Mouse (Mus musculus): ENCODE data around the gene Sstr3. TPM values are rescaled to one million over a fixed set of nuclear protein-coding genes. Genes with fewer than 3 reads are reported as not detected.

Sstr3 gene
- not detected in 2 replicates for polyA plus RNA-seq (2015; fragmentation: Nextera tagmentation; extraction: Ambion mirVana)

DNA sequence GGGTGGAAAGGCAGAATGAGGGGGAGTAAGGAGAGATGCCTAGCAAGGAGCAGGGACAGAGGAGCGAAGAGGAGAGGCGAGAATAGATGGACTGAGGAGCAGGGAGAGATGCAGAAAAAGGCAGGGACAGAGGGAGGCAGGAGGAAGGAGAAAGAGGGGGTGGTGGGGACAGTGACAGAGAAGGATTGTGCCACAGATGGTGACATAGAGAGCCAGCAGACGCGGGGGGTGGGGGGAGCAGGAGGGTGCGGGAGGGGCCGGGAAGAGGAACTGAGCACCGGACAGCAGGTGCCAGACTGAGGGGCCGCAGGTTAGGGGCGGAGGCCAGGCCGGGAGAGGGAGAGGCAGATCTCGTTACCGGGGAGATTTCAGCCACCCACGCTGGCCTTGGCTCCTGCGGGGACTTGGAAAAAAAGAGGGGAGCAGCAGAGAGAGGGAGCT lies at the start of gene Sstr3:
TSS of gene Sstr3 (minus strand) at position 125 of the 441 bp plus-strand sequence.
- no peak within 1 kb of the TSS for H3K27ac ChIP-seq
- no peak within 1 kb of the TSS for H3K9ac ChIP-seq
- ATAC-seq (ENCODE audit: low read depth) (no peak), DNase-seq (no peak)
- H3K4me1 ChIP-seq (replicated peaks): peaks cover 22% of the 10 kb centered on the region
- 7% methylated on average over 14 of the region's 14 CpGs for WGBS (ENCODE audit: insufficient replicate concordance)
- H3K27me3 ChIP-seq: peaks cover 59% of the 10 kb centered on the region
- no peak within 1 kb of the TSS for H3K4me3 ChIP-seq (replicated peaks)
- no peaks in the 10 kb centered on the region for H3K36me3 ChIP-seq
- H3K9me3 ChIP-seq (replicated peaks): no peaks in the 10 kb centered on the region
- no peak within 1 kb of the TSS for H3K4me2 ChIP-seq

GRCm38 (mm10) chr15:78593896-78594425 lies 49.5 kb upstream of the Sstr3 start:
- Histone ChIP-seq H3K27me3 (no peaks in the 10 kb centered on the region), H3K4me1 (replicated peaks) (peaks cover 10% of the 10 kb centered on the region; the same call in 1 of the 2 replicates), H3K4me2 (no peak overlapping the region), H3K36me3 (no peaks in the 10 kb centered on the region), H3K9ac (no peak overlapping the region), H3K9me3 (replicated peaks) (no peaks in the 10 kb centered on the region), H3K27ac (no peak overlapping the region), H3K4me3 (replicated peaks) (no peak overlapping the region)
- WGBS (ENCODE audit: insufficient replicate concordance): 63% methylated on average over 7 of the region's 7 CpGs
- no peak for ATAC-seq (ENCODE audit: low read depth)
- DNase-seq: no peak

- DNase-seq (no peak), ATAC-seq (ENCODE audit: low read depth) (no peak)
- H3K4me3 ChIP-seq (replicated peaks): no peak overlapping the region
- no peaks in the 10 kb centered on the region for H3K36me3 ChIP-seq
- no peaks in the 10 kb centered on the region for H3K9me3 ChIP-seq (replicated peaks)
- H3K27ac ChIP-seq: no peak overlapping the region
- no peak overlapping the region for H3K4me2 ChIP-seq
- no peak overlapping the region for H3K9ac ChIP-seq
- H3K27me3 ChIP-seq: no peaks in the 10 kb centered on the region
- WGBS (ENCODE audit: insufficient replicate concordance): 66% methylated on average over 14 of the region's 14 CpGs
- H3K4me1 ChIP-seq (replicated peaks): peaks cover 18% of the 10 kb centered on the region
Observed at GRCm38 (mm10) chr15:78592452-78592968, 48.0 kb upstream of the Sstr3 start.

DNA sequence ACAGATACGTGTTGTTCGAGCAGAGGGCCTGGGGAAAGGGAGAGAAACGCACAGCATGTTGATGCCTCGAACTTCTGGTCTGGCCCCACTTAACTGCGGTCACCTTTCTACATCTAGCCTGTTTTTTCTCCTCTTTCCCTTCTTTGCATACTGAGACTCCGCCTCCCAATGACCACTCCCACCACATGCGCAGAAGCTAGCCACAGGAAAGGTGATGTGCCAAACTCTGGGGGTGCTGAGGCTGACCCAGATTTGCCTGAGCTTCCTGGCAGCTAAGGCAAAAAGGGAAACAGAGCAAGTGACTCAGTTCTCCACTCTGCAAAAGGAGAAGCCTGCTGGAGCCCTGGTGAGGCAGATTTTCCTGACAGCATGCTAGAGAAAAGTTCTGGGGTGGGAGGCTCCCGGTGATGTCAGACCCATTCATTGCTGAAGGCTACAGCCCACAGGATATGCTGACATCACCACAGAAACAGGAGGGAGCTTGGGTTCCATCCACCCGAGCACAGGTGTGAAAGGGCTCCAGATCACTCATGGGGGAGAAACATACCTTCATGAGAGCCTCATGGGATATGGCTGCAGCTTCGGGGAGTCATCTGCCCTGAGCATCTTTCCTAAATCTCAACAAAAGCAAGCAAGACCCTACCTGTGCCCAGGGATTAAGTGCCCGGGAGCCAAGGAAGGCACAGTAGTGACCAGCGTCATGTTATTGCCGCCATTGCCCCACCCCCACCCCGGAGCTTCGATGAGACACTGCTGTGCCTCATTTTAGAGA lies 47.4 kb upstream of the Sstr3 start:
- Histone ChIP-seq H3K9ac (no peak overlapping the region), H3K27me3 (no peaks in the 10 kb centered on the region), H3K9me3 (replicated peaks) (no peaks in the 10 kb centered on the region), H3K27ac (no peak overlapping the region), H3K4me3 (replicated peaks) (no peak overlapping the region), H3K4me1 (replicated peaks) (peaks cover 17% of the 10 kb centered on the region), H3K36me3 (no peaks in the 10 kb centered on the region), H3K4me2 (no peak overlapping the region)
- DNase-seq (no peak), ATAC-seq (ENCODE audit: low read depth) (no peak)
- WGBS (ENCODE audit: insufficient replicate concordance): 45% methylated on average over 15 of the region's 15 CpGs

- H3K4me2 ChIP-seq: no peak overlapping the region
- H3K4me3 ChIP-seq (replicated peaks): no peak overlapping the region
- no peaks in the 10 kb centered on the region for H3K27me3 ChIP-seq
- no peaks in the 10 kb centered on the region for H3K36me3 ChIP-seq
- no peak for ATAC-seq (ENCODE audit: low read depth)
- DNase-seq: no peak
- H3K4me1 ChIP-seq (replicated peaks): peaks cover 14% of the 10 kb centered on the region
- no peak overlapping the region for H3K27ac ChIP-seq
- no peak overlapping the region for H3K9ac ChIP-seq
- 66% methylated on average over 6 of the region's 6 CpGs for WGBS (ENCODE audit: insufficient replicate concordance)
- H3K9me3 ChIP-seq (replicated peaks): no peaks in the 10 kb centered on the region
Observed at GRCm38 (mm10) chr15:78590785-78591184, 46.3 kb upstream of the Sstr3 start.

- Histone ChIP-seq H3K4me2 (no peak overlapping the region), H3K4me3 (replicated peaks) (no peak overlapping the region), H3K9ac (no peak overlapping the region), H3K27ac (no peak overlapping the region), H3K9me3 (replicated peaks) (no peaks in the 10 kb centered on the region), H3K4me1 (replicated peaks) (peaks cover 14% of the 10 kb centered on the region), H3K27me3 (no peaks in the 10 kb centered on the region), H3K36me3 (no peaks in the 10 kb centered on the region)
- ATAC-seq (ENCODE audit: low read depth): no peak
- DNase-seq: no peak
- 47% methylated on average over 6 of the region's 6 CpGs for WGBS (ENCODE audit: insufficient replicate concordance)
Observed at GRCm38 (mm10) chr15:78589936-78590335, 45.5 kb upstream of the Sstr3 start.

DNA sequence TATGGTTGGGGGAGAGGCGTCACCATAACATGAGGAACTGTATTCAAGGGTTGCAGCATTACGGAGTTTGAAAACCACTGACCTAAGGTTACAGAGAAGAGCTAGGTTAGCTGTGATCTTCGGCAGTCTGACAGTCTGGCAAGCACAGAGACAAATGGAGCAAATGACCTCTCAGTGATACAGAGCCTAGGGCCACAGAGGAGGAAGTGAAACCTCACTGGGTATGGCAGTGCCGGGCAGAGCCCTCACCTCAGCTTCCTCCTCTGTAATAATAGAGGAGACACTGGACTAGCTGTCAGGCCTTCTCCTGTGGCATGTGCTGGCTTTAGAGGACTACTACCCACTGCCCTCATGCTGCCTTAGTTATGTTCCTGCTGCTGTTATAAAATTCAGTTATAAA lies 44.4 kb upstream of the Sstr3 start:
- Histone ChIP-seq H3K27ac (no peak overlapping the region), H3K9me3 (replicated peaks) (no peaks in the 10 kb centered on the region), H3K27me3 (no peaks in the 10 kb centered on the region), H3K4me2 (no peak overlapping the region), H3K4me1 (replicated peaks) (peaks cover 14% of the 10 kb centered on the region), H3K4me3 (replicated peaks) (no peak overlapping the region), H3K9ac (no peak overlapping the region), H3K36me3 (no peaks in the 10 kb centered on the region)
- ATAC-seq (ENCODE audit: low read depth): 0 out of 2 replicates have a peak, but pooled peaks have one; percentile 14
- no peak for DNase-seq
- WGBS (ENCODE audit: insufficient replicate concordance): 40% methylated on average over 4 of the region's 4 CpGs

GRCm38 (mm10) chr15:78588049-78588448 lies 43.6 kb upstream of the Sstr3 start:
- H3K9me3 ChIP-seq (replicated peaks): no peaks in the 10 kb centered on the region
- no peaks in the 10 kb centered on the region for H3K27me3 ChIP-seq
- no peak overlapping the region for H3K27ac ChIP-seq
- H3K4me3 ChIP-seq (replicated peaks): no peak overlapping the region
- no peak overlapping the region for H3K9ac ChIP-seq
- no peaks in the 10 kb centered on the region for H3K36me3 ChIP-seq
- 18% methylated on average over 4 of the region's 4 CpGs for WGBS (ENCODE audit: insufficient replicate concordance)
- DNase-seq: no peak
- peak; percentile 52; the same call in 1 of the 2 replicates for ATAC-seq (ENCODE audit: low read depth)
- peaks cover 14% of the 10 kb centered on the region for H3K4me1 ChIP-seq (replicated peaks)
- H3K4me2 ChIP-seq: no peak overlapping the region

DNA sequence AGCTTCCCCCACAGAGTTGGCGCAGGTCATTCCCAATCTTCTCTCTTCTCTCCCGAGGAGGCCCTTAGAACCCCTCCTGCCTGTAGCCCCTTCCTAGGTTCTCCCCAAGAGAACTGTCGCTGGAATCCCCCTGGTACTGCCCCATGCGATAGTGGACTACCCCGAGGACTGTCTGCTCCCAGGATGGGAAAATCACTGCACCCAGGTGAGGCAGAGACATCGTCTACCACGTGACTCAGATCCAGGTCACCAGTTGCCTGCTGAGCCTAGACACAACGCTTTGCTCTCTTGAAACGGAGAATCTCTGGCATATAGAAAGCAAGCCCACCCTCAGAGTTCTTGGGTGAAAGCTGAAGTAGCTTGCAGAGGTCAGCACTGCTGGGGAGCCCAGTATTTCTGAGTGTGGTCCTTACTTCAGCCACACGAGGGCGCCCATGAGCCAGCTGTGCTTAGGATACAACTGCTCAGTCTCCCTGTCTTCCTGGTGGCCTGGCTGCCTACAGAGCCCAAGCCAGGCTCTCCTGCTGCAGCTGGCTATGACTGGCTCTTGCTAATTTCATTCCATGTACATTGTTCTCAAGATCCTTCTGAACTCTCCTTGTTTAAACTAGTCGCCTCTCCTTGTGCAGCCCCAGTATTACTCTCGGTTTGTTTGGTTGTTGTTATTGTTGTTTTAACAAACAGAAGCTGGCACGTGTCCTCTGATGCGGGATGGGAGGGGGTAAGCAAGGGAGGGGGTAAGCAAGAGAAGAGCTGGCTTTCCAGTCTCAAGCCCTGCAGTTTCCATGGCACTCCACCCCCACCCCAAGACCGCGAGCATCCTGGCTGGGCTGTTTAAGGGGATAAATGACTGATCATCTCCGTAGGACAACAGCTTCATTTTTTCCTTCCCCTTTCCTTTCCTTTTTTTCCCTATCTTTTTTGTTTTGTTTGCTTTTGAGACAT lies 42.8 kb upstream of the Sstr3 start:
- H3K27me3 ChIP-seq: no peaks in the 10 kb centered on the region
- peaks cover 14% of the 10 kb centered on the region for H3K4me1 ChIP-seq (replicated peaks)
- H3K9me3 ChIP-seq (replicated peaks): no peaks in the 10 kb centered on the region
- H3K36me3 ChIP-seq: no peaks in the 10 kb centered on the region
- H3K4me3 ChIP-seq (replicated peaks): no peak overlapping the region
- no peak overlapping the region for H3K27ac ChIP-seq
- ATAC-seq (ENCODE audit: low read depth) (peak; percentile 59), DNase-seq (peak; percentile 50)
- H3K4me2 ChIP-seq: no peak overlapping the region
- WGBS (ENCODE audit: insufficient replicate concordance): 43% methylated on average over 18 of the region's 18 CpGs
- no peak overlapping the region for H3K9ac ChIP-seq

- no peak for ATAC-seq (ENCODE audit: low read depth)
- Histone ChIP-seq H3K9ac (no peak overlapping the region), H3K27me3 (no peaks in the 10 kb centered on the region), H3K4me3 (replicated peaks) (no peak overlapping the region), H3K4me1 (replicated peaks) (peaks cover 27% of the 10 kb centered on the region), H3K36me3 (no peaks in the 10 kb centered on the region), H3K9me3 (replicated peaks) (no peaks in the 10 kb centered on the region), H3K27ac (no peak overlapping the region), H3K4me2 (no peak overlapping the region)
- WGBS (ENCODE audit: insufficient replicate concordance): 64% methylated on average over 7 of the region's 7 CpGs
- no peak for DNase-seq
Observed at GRCm38 (mm10) chr15:78585404-78585803, 40.9 kb upstream of the Sstr3 start.

- ATAC-seq (ENCODE audit: low read depth) (no peak), DNase-seq (no peak)
- no peak overlapping the region for H3K4me2 ChIP-seq
- no peaks in the 10 kb centered on the region for H3K9me3 ChIP-seq (replicated peaks)
- peaks cover 31% of the 10 kb centered on the region for H3K4me1 ChIP-seq (replicated peaks)
- H3K36me3 ChIP-seq: no peaks in the 10 kb centered on the region
- H3K27ac ChIP-seq: no peak overlapping the region
- no peaks in the 10 kb centered on the region for H3K27me3 ChIP-seq
- no peak overlapping the region for H3K4me3 ChIP-seq (replicated peaks)
- H3K9ac ChIP-seq: no peak overlapping the region
- WGBS (ENCODE audit: insufficient replicate concordance): 45% methylated on average over 11 of the region's 11 CpGs
Observed at GRCm38 (mm10) chr15:78583352-78583751, 38.9 kb upstream of the Sstr3 start.
